ENCODE assay signal across 11 mouse cellular contexts in genomic region chr6:5859630-5860029, GRCm38 (mm10).
A peak's percentile ranks its signal among the peaks of the same experiment; 100 is the strongest.
DNase-seq lines count a peak whose midpoint lies in the region; ATAC-seq lines count a peak whose summit lies in the region.
"Had no signal": no experiment of that assay in that cellular context is flagged by ENCODE, and none has a peak within 500 bp of the region (broad histone marks: within the 10 kb centered on the region; RNA-seq: fewer than 3 reads in every experiment).

No protein-coding gene starts in this region.

- no peak overlapping the region for H3K4me3 ChIP-seq in kidney, embryonic 14.5 days (ENCODE audit: low read length)
- no peak overlapping the region for H3K4me3 ChIP-seq in hindbrain, embryonic 14.5 days (replicated peaks; ENCODE audit: low read length)
- H3K4me3 ChIP-seq in liver, embryonic 12.5 days: no peak overlapping the region
- H3K4me3 ChIP-seq in neural tube, embryonic 12.5 days: no peak overlapping the region

- 52% methylated on average over 8 of the region's 8 CpGs for WGBS in kidney, embryonic 14.5 days
- 59% methylated on average over 8 of the region's 8 CpGs for WGBS in hindbrain, embryonic 14.5 days
- WGBS in liver, embryonic 12.5 days (ENCODE audit: insufficient replicate concordance): 51% methylated on average over 8 of the region's 8 CpGs
- WGBS in neural tube, embryonic 12.5 days: 52% methylated on average over 8 of the region's 8 CpGs

- H3K27ac ChIP-seq in kidney, embryonic 14.5 days (ENCODE audit: low read depth, low read length): no peak overlapping the region
- no peak overlapping the region for H3K27ac ChIP-seq in hindbrain, embryonic 14.5 days
- no peak overlapping the region for H3K27ac ChIP-seq in liver, embryonic 12.5 days
- H3K27ac ChIP-seq in neural tube, embryonic 12.5 days: no peak overlapping the region

- H3K4me1 ChIP-seq in kidney, embryonic 14.5 days (ENCODE audit: control insufficient read depth, insufficient read depth, low read length): peaks cover 6% of the 10 kb centered on the region; the same call in 1 of the 2 replicates
- peaks cover 8% of the 10 kb centered on the region; the same call in 1 of the 2 replicates for H3K4me1 ChIP-seq in hindbrain, embryonic 14.5 days (replicated peaks; ENCODE audit: control insufficient read depth, insufficient read depth, low read length)
- peaks cover 7% of the 10 kb centered on the region; the same call in 1 of the 2 replicates for H3K4me1 ChIP-seq in liver, embryonic 12.5 days
- H3K4me1 ChIP-seq in neural tube, embryonic 12.5 days: peaks cover 11% of the 10 kb centered on the region

- H3K9me3 ChIP-seq in kidney, embryonic 14.5 days (ENCODE audit: control insufficient read depth, low read length): no peaks in the 10 kb centered on the region
- H3K9me3 ChIP-seq in hindbrain, embryonic 14.5 days (ENCODE audit: control insufficient read depth, low read length): no peaks in the 10 kb centered on the region
- no peaks in the 10 kb centered on the region for H3K9me3 ChIP-seq in liver, embryonic 12.5 days (replicated peaks)
- no peaks in the 10 kb centered on the region for H3K9me3 ChIP-seq in neural tube, embryonic 12.5 days

- peak overlapping the region; percentile 15; the same call in 1 of the 2 replicates for H3K4me2 ChIP-seq in kidney, embryonic 14.5 days (replicated peaks; ENCODE audit: low read depth, low read length)
- peak overlapping the region; percentile 43 for H3K4me2 ChIP-seq in hindbrain, embryonic 14.5 days (replicated peaks)
- peak overlapping the region; percentile 20; the same call in 1 of the 2 replicates for H3K4me2 ChIP-seq in liver, embryonic 12.5 days
- peak overlapping the region; percentile 49 for H3K4me2 ChIP-seq in neural tube, embryonic 12.5 days (replicated peaks)

- no peak overlapping the region for H3K9ac ChIP-seq in kidney, embryonic 14.5 days (ENCODE audit: low read depth, low read length)
- H3K9ac ChIP-seq in hindbrain, embryonic 14.5 days: peak overlapping the region; percentile 9; the same call in 1 of the 2 replicates
- no peak overlapping the region for H3K9ac ChIP-seq in liver, embryonic 12.5 days
- no peak overlapping the region for H3K9ac ChIP-seq in neural tube, embryonic 12.5 days

- DNase-seq in kidney, postnatal 36 days: no peak
- no peak for DNase-seq in hindbrain, embryonic 14.5 days (ENCODE audit: low spot score)
- no peak for DNase-seq in heart, adult 11 months
- no peak for DNase-seq in spleen, postnatal 4 days (ENCODE audit: low spot score in 2 of 2)
- DNase-seq in layer of hippocampus, postnatal 25 days (ENCODE audit: extremely low spot score in 1 of 2, low spot score in 1 of 2): no peak
- DNase-seq: cerebellum, adult 9-11 months; heart, adult 18-20 months; kidney, adult 8-10 months had no signal

- ATAC-seq in kidney, embryonic 14.5 days (ENCODE audit: low FRiP score, low TSS enrichment): no peak
- no peak for ATAC-seq in hindbrain, embryonic 14.5 days (ENCODE audit: low FRiP score)
- ATAC-seq in liver, embryonic 12.5 days: peak; percentile 62
- peak; percentile 35; the same call in 1 of the 2 replicates for ATAC-seq in neural tube, embryonic 12.5 days (ENCODE audit: low FRiP score, low read depth)

- no peaks in the 10 kb centered on the region; the same call in 1 of the 2 replicates for H3K27me3 ChIP-seq in kidney, embryonic 14.5 days (ENCODE audit: control insufficient read depth, insufficient read depth, low read length)
- H3K27me3 ChIP-seq in hindbrain, embryonic 14.5 days (ENCODE audit: control insufficient read depth, insufficient read depth, low read length): no peaks in the 10 kb centered on the region; the same call in 1 of the 2 replicates
- no peaks in the 10 kb centered on the region for H3K27me3 ChIP-seq in liver, embryonic 12.5 days (replicated peaks)
- H3K27me3 ChIP-seq in neural tube, embryonic 12.5 days (replicated peaks): no peaks in the 10 kb centered on the region; the same call in none of the 2 replicates

- no peaks in the 10 kb centered on the region for H3K36me3 ChIP-seq in kidney, embryonic 14.5 days (ENCODE audit: control insufficient read depth, insufficient read depth, low read length)
- H3K36me3 ChIP-seq in hindbrain, embryonic 14.5 days (replicated peaks; ENCODE audit: control insufficient read depth, insufficient read depth): no peaks in the 10 kb centered on the region
- H3K36me3 ChIP-seq in liver, embryonic 12.5 days: no peaks in the 10 kb centered on the region
- H3K36me3 ChIP-seq in neural tube, embryonic 12.5 days: no peaks in the 10 kb centered on the region

Comparison
In these comparisons a context has a peak if more than half of its experiments do, and no peak if none do; other contexts are left out.
1. ATAC-seq: peak in liver, embryonic 12.5 days (single experiment) and neural tube, embryonic 12.5 days (single experiment); none in kidney, embryonic 14.5 days (single experiment) and hindbrain, embryonic 14.5 days (single experiment).
2. Peak in every context shown above with its lines, with median percentiles within 50 percentile points of each other: H3K4me2 ChIP-seq.